Mouse (Mus musculus): ENCODE measurements around the gene Lins1.

Gene Lins1

GRCm38 (mm10) chr7:66689620-66690360 is at the start of gene Lins1:
TSS of gene Lins1 (plus strand) at chr7:66689889.
- peak; percentile 100 for DNase-seq

- no peak for DNase-seq
Observed at GRCm38 (mm10) chr7:66645736-66646135, 44.0 kb upstream of the Lins1 start.

GRCm38 (mm10) chr7:66649181-66649580 is 40.5 kb upstream of the Lins1 start:
- no peak for DNase-seq

DNA sequence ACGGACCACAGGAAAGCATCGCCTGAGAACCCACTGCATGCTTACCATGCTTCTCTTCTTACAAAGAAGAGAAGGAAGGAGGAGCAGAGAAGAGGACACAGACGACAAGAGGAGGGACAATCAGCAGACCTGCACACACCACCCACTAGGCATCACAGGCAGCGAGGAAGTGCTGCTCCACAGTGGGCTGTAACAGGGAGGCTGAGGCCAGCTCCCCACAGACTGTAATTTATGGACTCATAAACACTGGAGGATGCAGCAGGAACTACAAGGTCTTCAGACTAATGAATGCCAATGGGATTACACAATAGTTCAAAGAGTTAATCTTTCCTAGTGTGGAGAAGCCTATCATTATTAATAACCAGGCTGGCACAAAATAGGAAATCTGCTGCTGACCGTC is 38.8 kb upstream of the Lins1 start:
- DNase-seq = no peak

DNA sequence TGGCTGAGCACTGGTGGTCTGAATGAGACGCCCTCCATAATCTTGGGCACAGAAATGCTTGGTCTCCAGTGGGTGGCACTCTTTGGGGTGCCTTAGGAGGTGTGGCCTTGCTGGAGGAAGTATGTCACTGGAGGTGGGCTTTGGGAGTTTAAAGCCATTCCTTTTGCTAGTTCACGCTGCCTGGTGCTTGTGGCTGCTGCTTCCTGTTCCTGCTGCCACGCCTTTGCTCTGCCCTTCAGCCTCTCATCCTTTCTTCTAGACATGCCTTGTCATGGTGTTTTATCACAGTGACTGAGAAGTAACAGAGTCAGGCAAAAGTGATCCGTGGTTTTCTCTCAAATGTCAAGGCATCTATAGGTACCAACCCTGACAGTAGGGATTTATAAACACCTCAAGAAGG is 37.5 kb upstream of the Lins1 start:
- DNase-seq = no peak

- no peak for DNase-seq
Observed at GRCm38 (mm10) chr7:66653596-66653995, 36.1 kb upstream of the Lins1 start.

- DNase-seq = no peak
Observed at GRCm38 (mm10) chr7:66655471-66655870, 34.2 kb upstream of the Lins1 start.

DNA sequence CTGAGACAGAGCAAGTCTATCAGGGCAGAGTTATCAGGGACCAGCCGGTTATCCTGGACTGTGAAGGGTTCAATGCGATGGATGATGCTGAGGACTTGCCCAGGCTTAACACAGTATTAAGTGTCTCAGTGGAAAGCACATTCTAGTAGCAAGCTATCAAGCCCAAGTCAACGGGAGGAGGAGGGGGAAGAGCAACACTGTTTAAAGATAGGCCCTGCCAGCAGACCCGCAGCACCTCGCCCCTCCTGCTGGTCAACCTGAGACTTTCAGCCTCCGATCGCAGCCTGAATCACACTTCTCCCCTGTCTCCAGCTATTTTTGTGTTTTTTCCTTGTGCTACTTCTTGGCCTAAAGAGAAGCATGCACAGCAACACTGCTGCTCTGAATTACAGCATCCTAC is 29.4 kb upstream of the Lins1 start:
- no peak for DNase-seq

DNA sequence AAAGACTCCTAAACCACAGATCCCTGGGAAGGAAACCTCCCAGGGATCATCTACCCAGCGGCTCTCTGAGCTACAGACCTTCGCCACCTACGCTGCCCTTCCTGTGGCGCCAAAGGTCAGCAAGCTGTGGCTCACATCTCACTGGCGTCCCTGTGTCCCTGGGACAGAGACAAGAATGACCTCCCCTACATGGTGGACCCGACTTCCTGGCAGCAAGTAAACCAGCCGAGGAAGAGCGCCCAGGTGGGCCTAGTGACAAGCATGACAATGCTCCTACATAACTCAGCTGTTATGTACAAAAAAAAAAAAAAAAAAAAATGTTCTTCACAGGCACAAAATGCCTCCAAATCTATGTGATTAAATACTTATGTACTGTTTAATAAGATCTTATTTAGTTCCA is 28.7 kb upstream of the Lins1 start:
- no peak for DNase-seq

DNA sequence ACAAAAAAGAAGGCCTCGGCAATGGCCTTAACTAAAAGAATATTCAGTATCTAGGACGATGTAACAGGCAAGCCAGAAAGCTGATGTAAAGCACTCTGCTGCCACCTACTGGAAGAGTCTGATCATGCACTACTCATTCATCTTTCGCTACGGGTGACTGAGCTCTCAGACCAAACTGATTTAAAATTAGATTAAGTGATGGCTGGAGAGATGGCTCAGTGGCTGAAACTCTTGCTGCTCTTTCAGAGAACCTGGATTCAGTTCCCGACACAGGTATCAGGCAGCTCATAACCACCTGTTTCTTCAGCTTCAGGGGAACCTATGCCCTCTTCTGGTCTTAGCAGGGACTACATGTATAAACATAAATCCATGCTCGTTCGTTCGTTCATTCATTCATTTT is 28.1 kb upstream of the Lins1 start:
- peak; percentile 53 for DNase-seq

DNA sequence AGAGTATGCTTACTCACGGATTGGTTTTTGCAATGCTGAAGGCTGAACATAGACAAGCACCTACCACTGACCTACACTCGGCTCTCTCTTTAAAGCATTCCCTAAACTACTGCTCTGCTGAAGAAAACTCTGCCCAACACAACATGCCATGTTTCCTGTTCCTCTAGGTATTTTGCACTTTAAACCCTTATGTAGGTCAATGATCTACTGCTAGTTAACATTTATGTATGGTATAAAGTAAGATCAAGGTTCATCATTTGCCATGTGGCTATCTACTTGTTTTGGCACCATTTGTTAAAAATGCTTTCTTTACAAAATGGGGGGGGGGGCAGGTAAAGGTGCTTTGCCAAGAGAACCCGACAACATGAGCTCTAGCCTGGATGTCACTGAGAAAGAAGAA is 26.1 kb upstream of the Lins1 start:
- DNase-seq = no peak

GRCm38 (mm10) chr7:66667064-66667463 is 22.6 kb upstream of the Lins1 start:
- no peak for DNase-seq

- DNase-seq = no peak
Observed at GRCm38 (mm10) chr7:66675800-66676199, 13.9 kb upstream of the Lins1 start.

GRCm38 (mm10) chr7:66682119-66682863 is 7.4 kb upstream of the Lins1 start:
- DNase-seq = no peak

DNA sequence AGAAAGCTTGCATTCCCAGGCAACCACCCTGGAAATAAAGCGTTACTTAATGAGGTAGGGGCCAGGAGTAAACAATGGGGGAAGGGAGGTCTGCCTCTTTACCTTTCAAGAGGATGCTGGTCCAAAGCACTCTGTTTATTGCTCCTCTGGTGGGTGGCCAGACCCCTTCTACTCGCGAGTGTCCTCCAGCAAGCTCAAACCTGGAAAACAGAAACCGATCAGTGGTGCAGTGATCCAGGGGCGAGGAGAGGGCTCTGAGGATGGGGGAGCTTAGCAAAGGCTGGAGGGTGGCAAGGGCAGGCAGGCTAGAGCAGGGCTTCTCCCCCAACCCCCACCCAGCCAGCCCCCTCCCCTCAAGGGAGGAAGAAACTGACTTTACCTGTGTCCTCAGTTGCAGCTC is 968 bp upstream of the Lins1 start:
- DNase-seq = no peak

GRCm38 (mm10) chr7:66689294-66689619 is 432 bp upstream of the Lins1 start, which contains the start of gene Asb7:
TSS of gene Asb7 (minus strand) at chr7:66689596.
- DNase-seq = no peak

GRCm38 (mm10) chr7:66694467-66694866 is 4.8 kb downstream of the Lins1 start:
- DNase-seq = no peak

DNA sequence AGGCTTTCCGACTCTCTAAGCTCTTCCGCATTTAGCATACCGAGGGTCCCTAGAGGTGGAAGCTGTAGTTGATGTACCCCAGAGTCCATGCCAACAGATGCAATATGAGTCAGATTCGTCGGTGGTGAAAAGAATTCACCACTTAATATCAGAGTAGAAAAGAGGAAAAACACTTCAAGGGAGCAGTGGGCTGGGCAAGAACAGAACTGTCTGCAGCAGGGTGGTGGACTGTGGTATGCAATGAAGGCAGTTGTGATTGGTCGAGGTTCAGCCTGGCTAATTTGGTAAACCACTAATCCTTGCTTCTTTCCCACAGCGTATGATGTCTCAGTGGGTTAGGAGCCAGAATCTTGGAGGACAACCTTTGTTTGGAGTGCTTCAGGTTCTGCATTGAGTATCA is 13.0 kb downstream of the Lins1 start:
- DNase-seq = no peak

DNA sequence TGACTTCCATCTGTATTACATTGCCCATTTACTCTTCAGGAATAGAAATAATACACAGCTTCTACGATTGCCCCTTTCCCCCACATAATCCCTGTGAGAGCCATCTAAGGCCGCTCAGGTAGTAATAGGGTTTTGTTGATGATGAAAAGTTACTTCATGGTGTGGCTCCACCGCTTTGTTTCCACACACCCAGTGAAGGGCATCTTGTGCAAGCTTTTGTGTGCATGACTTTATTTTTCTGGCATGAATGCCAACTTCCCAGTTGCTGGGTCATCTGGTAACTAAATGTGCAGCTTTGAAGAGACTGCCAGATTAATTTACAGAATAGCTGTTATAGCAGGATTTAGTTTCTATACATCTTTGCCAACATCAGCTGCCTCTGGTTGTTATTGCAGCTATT is 14.9 kb downstream of the Lins1 start:
- no peak for DNase-seq

DNA sequence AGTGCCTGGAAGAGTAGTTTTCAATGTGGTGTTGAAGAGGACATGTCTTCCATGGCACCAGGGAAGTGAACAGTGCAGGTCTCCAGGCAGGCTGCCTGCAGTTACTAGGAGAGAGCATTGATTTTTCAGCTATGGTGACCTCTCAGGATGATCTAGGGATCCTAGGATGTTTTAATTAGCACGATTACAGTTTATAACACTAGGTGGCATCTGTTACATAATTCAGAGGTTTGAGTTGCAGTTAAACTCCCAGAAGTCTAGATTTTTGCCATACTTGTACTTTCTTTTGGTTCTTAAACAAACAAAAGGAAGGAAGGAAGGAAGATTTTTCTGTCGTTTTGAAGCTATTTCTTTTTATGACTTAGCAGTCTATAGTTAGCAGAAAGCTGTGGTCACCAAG is 21.5 kb downstream of the Lins1 start:
- no peak for DNase-seq

DNA sequence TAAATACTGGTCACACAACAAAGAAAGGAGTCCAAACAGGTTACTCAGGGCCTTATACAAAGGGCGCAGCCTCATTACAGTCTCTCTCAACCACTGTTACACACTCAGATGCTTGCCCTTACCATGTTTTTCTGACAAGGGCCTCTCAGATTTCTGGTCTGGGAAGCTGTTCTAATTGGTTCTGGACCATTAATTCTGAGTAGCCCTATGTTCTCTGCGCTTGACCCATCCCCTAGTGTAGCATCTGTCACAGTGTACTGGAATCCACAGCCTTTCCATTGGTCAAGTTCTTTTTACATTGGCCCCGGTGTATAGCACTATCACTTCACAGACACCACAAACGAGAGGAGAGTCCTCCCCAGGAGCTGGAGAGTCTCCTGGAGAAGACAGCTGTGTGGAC is 34.8 kb downstream of the Lins1 start:
- DNase-seq = no peak

DNA sequence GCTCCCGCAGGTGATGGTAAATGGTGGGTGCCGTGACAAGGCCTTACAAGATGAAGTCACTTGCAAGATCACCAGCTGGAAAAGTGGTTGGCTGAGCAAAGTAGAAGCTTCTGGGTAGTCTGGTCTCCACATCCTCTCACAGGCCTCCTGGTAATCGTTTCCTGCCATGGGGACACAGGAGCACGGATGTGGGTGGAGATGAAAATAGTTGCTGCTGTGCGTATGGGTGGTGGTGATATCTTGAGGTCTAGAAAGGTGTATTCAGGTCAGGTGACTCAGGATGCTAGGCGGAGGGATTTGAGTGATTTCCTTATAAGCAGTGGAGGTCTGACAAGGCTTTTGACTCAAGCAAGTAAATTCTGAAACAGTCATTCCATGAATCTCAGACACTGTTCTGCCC is 35.3 kb downstream of the Lins1 start:
- no peak for DNase-seq

GRCm38 (mm10) chr7:66728072-66728471 is 38.4 kb downstream of the Lins1 start:
- DNase-seq = no peak

DNA sequence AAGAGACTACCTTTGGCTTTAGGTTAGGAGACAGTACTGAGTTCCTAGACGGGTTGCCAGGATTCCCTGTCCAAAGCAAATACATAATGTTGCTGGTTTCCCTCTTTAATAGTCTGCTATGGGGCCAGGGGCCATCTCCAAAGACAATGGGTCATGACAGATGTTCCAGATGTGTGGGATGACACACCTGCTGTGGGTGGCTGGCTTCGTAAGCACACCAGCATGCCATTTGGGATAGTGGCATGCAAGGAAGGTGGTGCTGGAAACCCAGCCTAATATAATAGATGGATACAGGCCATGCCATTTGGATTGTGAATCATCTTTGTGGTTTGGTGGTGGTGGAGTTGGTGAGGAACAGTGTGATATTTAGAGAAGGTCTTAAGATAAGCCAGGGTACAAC is 39.5 kb downstream of the Lins1 start:
- no peak for DNase-seq

GRCm38 (mm10) chr7:66733431-66733830 is 43.7 kb downstream of the Lins1 start:
- DNase-seq = no peak

Measured in cerebellum, adult 11-12 months (tissue).